In the genomic region with DNA sequence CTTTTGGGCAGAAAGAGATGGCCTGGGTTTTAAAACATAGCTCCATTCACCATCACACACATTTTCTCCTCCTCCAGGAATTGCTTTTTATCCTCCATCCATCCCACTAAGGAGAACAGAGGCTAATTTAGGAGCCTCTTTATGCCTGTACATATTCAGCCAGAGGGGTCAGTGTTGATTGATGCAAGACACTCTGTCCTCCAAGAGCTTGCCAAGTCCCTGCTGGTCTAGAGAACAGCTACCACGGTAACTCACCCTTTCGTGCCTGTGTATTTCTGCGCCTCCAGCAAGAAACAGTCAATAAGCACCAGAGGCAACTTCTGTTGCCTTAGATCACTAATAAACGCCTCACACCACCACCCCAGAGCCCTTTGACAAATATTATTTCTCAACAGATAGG, we compare ENCODE assay signal across 20 mouse cellular contexts.
DNase-seq lines count a peak whose midpoint lies in the region; ATAC-seq and TF ChIP-seq lines count a peak whose summit lies in the region.
"Had no signal": no experiment of that assay in that cellular context is flagged by ENCODE, and none has a peak within 500 bp of the region (broad histone marks: within the 10 kb centered on the region; RNA-seq: fewer than 3 reads in every experiment).

No protein-coding gene starts in this region.

- H3K9me3 ChIP-seq in heart, postnatal 0 days (replicated peaks; ENCODE audit: control insufficient read depth, low read length), result no peaks in the 10 kb centered on the region
- no peaks in the 10 kb centered on the region for H3K9me3 ChIP-seq in kidney, embryonic 15.5 days (replicated peaks)
- no peaks in the 10 kb centered on the region for H3K9me3 ChIP-seq in midbrain, postnatal 0 days (ENCODE audit: low read length)
- no peaks in the 10 kb centered on the region for H3K9me3 ChIP-seq in midbrain, embryonic 13.5 days
- no peaks in the 10 kb centered on the region for H3K9me3 ChIP-seq in liver, postnatal 0 days (ENCODE audit: low read length)
- H3K9me3 ChIP-seq: embryonic facial prominence, embryonic 13.5 days; heart, embryonic 10.5 days; limb, embryonic 12.5 days; liver, embryonic 13.5 days; megakaryocyte, embryonic 14.5 days; neural tube, embryonic 12.5 days; stomach, embryonic 15.5 days had no signal

- 31% methylated on average over 4 of the region's 4 CpGs for WGBS in heart, postnatal 0 days
- WGBS in kidney, embryonic 15.5 days, result 56% methylated on average over 4 of the region's 4 CpGs
- WGBS in midbrain, postnatal 0 days, result 59% methylated on average over 4 of the region's 4 CpGs
- 73% methylated on average over 4 of the region's 4 CpGs for WGBS in midbrain, embryonic 13.5 days
- whole genome bisulfite sequencing in liver, postnatal 0 days (ENCODE audit: insufficient replicate concordance), result 74% methylated on average over 4 of the region's 4 CpGs

- H3K4me1 ChIP-seq in heart, postnatal 0 days (ENCODE audit: control insufficient read depth, insufficient read depth), result no peaks in the 10 kb centered on the region
- no peaks in the 10 kb centered on the region for H3K4me1 ChIP-seq in kidney, embryonic 15.5 days
- H3K4me1 ChIP-seq in midbrain, postnatal 0 days (ENCODE audit: insufficient read depth, low read length), result no peaks in the 10 kb centered on the region
- H3K4me1 ChIP-seq in midbrain, embryonic 13.5 days (replicated peaks), result peaks cover 17% of the 10 kb centered on the region
- no peaks in the 10 kb centered on the region for H3K4me1 ChIP-seq in liver, postnatal 0 days (ENCODE audit: insufficient read depth)
- H3K4me1 ChIP-seq: liver, embryonic 13.5 days; megakaryocyte, embryonic 14.5 days; stomach, embryonic 15.5 days had no signal

- H3K4me3 ChIP-seq in heart, postnatal 0 days (ENCODE audit: low read depth, low read length), result no peak overlapping the region
- H3K4me3 ChIP-seq in kidney, embryonic 15.5 days (replicated peaks), result no peak overlapping the region
- no peak overlapping the region for H3K4me3 ChIP-seq in midbrain, postnatal 0 days (ENCODE audit: low read depth, low read length)
- no peak overlapping the region for H3K4me3 ChIP-seq in midbrain, embryonic 13.5 days (replicated peaks)
- H3K4me3 ChIP-seq in liver, postnatal 0 days (ENCODE audit: low read depth, low read length), result no peak overlapping the region
- H3K4me3 ChIP-seq: embryonic facial prominence, embryonic 13.5 days; heart, embryonic 10.5 days; limb, embryonic 12.5 days; liver, embryonic 13.5 days; megakaryocyte, embryonic 14.5 days; neural tube, embryonic 12.5 days; stomach, embryonic 15.5 days had no signal

- TF ChIP-seq CTCF in heart, postnatal 0 days (IDR thresholded peaks at IDR 0.05; ENCODE audit: low read depth), result peak; percentile 40
- peak; percentile 23; the same call in 1 of the 2 replicates for TF ChIP-seq CTCF in midbrain, postnatal 0 days (IDR thresholded peaks at IDR 0.05)
- no peak for TF ChIP-seq CTCF in liver, postnatal 0 days (IDR thresholded peaks at IDR 0.05; ENCODE audit: low read depth)

- TF ChIP-seq EP300 in heart, postnatal 0 days (IDR thresholded peaks at IDR 0.05; ENCODE audit: low read depth), result no peak
- TF ChIP-seq EP300 in liver, postnatal 0 days (IDR thresholded peaks at IDR 0.05; ENCODE audit: low read depth), result no peak

- no peaks in the 10 kb centered on the region for H3K36me3 ChIP-seq in heart, postnatal 0 days (replicated peaks; ENCODE audit: control insufficient read depth, insufficient read depth, low read length)
- no peaks in the 10 kb centered on the region for H3K36me3 ChIP-seq in kidney, embryonic 15.5 days
- H3K36me3 ChIP-seq in midbrain, postnatal 0 days (ENCODE audit: insufficient read depth, low read length), result no peaks in the 10 kb centered on the region
- no peaks in the 10 kb centered on the region for H3K36me3 ChIP-seq in midbrain, embryonic 13.5 days
- no peaks in the 10 kb centered on the region for H3K36me3 ChIP-seq in liver, postnatal 0 days (replicated peaks; ENCODE audit: insufficient read depth, low read length)
- H3K36me3 ChIP-seq: embryonic facial prominence, embryonic 13.5 days; heart, embryonic 10.5 days; limb, embryonic 12.5 days; liver, embryonic 13.5 days; neural tube, embryonic 12.5 days; stomach, embryonic 15.5 days had no signal

- H3K27ac ChIP-seq in heart, postnatal 0 days (ENCODE audit: low read depth), result no peak overlapping the region
- no peak overlapping the region for H3K27ac ChIP-seq in kidney, embryonic 15.5 days
- H3K27ac ChIP-seq in midbrain, postnatal 0 days (ENCODE audit: low read depth, low read length), result no peak overlapping the region
- no peak overlapping the region for H3K27ac ChIP-seq in midbrain, embryonic 13.5 days
- no peak overlapping the region for H3K27ac ChIP-seq in liver, postnatal 0 days (ENCODE audit: low read depth)
- H3K27ac ChIP-seq: embryonic facial prominence, embryonic 13.5 days; heart, embryonic 10.5 days; limb, embryonic 12.5 days; liver, embryonic 13.5 days; neural tube, embryonic 12.5 days; stomach, embryonic 15.5 days had no signal

- H3K9ac ChIP-seq in heart, postnatal 0 days (replicated peaks; ENCODE audit: low read depth, low read length), result no peak overlapping the region
- H3K9ac ChIP-seq in kidney, embryonic 15.5 days, result no peak overlapping the region
- H3K9ac ChIP-seq in midbrain, postnatal 0 days (replicated peaks; ENCODE audit: low read length, poor library complexity, severe bottlenecking), result no peak overlapping the region
- no peak overlapping the region for H3K9ac ChIP-seq in midbrain, embryonic 13.5 days (replicated peaks)
- no peak overlapping the region for H3K9ac ChIP-seq in liver, postnatal 0 days (replicated peaks)
- H3K9ac ChIP-seq: embryonic facial prominence, embryonic 13.5 days; limb, embryonic 12.5 days; liver, embryonic 13.5 days; neural tube, embryonic 12.5 days; stomach, embryonic 15.5 days had no signal

- DNase-seq in heart, postnatal 0 days (ENCODE audit: low spot score), result peak; percentile 51
- no peak for DNase-seq in heart, adult 18-20 months
- DNase-seq in kidney, adult 11 months, result peak; percentile 3
- DNase-seq in midbrain, postnatal 0 days (ENCODE audit: low spot score), result peak; percentile 55
- DNase-seq in liver, postnatal 0 days, result no peak
- DNase-seq: adrenal gland, postnatal 10 days; B cell, adult 2 months; cerebellum, adult 18-20 months; gastrocnemius, postnatal 10 days; kidney, postnatal 10 days; liver, embryonic 13.5 days had no signal

- no peak overlapping the region for H3K4me2 ChIP-seq in heart, postnatal 0 days (ENCODE audit: low read depth, low read length)
- H3K4me2 ChIP-seq in kidney, embryonic 15.5 days, result no peak overlapping the region
- H3K4me2 ChIP-seq in midbrain, postnatal 0 days (ENCODE audit: low read depth, low read length, poor library complexity, severe bottlenecking), result no peak overlapping the region
- no peak overlapping the region for H3K4me2 ChIP-seq in midbrain, embryonic 13.5 days (replicated peaks)
- H3K4me2 ChIP-seq in liver, postnatal 0 days (ENCODE audit: low read depth, low read length), result no peak overlapping the region
- H3K4me2 ChIP-seq: embryonic facial prominence, embryonic 13.5 days; limb, embryonic 12.5 days; liver, embryonic 13.5 days; neural tube, embryonic 12.5 days; stomach, embryonic 15.5 days had no signal

- ATAC-seq in heart, postnatal 0 days (ENCODE audit: insufficient read depth, low read depth), result peak; percentile 60
- ATAC-seq in kidney, embryonic 15.5 days (replicated peaks; ENCODE audit: low FRiP score), result no peak
- ATAC-seq in midbrain, postnatal 0 days (ENCODE audit: low FRiP score), result no peak
- ATAC-seq in midbrain, embryonic 13.5 days, result no peak
- ATAC-seq in liver, postnatal 0 days, result no peak
- ATAC-seq: inflammation-experienced regulatory T-cells, adult 6 months had no signal

- no peaks in the 10 kb centered on the region for H3K27me3 ChIP-seq in heart, postnatal 0 days (ENCODE audit: control insufficient read depth, insufficient read depth, low read length)
- H3K27me3 ChIP-seq in kidney, embryonic 15.5 days, result no peaks in the 10 kb centered on the region
- no peaks in the 10 kb centered on the region for H3K27me3 ChIP-seq in midbrain, postnatal 0 days (ENCODE audit: insufficient read depth, low read length)
- no peaks in the 10 kb centered on the region for H3K27me3 ChIP-seq in midbrain, embryonic 13.5 days
- H3K27me3 ChIP-seq in liver, postnatal 0 days (ENCODE audit: insufficient read depth, low read length), result no peaks in the 10 kb centered on the region
- H3K27me3 ChIP-seq: embryonic facial prominence, embryonic 13.5 days; limb, embryonic 12.5 days; liver, embryonic 13.5 days; megakaryocyte, embryonic 14.5 days; neural tube, embryonic 12.5 days; stomach, embryonic 15.5 days had no signal

Comparison
In these comparisons a context has a peak if more than half of its experiments do, and no peak if none do; other contexts are left out.
1. DNase-seq: peak in heart, postnatal 0 days (single experiment), kidney, adult 11 months (single experiment) and midbrain, postnatal 0 days (single experiment); none in heart, adult 18-20 months (0 of 2) and liver, postnatal 0 days (single experiment).